Mouse (Mus musculus) cerebellum, postnatal 10 days (tissue): Measurements from ENCODE around the gene Gm17949.

Source experiments
- DNase-seq, 2 experiments: peaks; one replicate each; pipeline ENCODE4 v3.0.0; 2021; ENCODE audit warnings: mixed read lengths in 2 of 2

Gm17949 gene

GRCm38 (mm10) chr17:56990966-56991365, 20.3 kb upstream of the Gm17949 start:
- no peak for DNase-seq

GRCm38 (mm10) chr17:56995046-56995445, 16.2 kb upstream of the Gm17949 start:
- DNase-seq, result no peak

GRCm38 (mm10) chr17:56996506-56996905, 14.8 kb upstream of the Gm17949 start:
- DNase-seq, result no peak

GRCm38 (mm10) chr17:56997029-56997667, 14.1 kb upstream of the Gm17949 start, which contains the start of gene Alkbh7:
Gene Alkbh7 (plus strand): TSS chr17:56997339.
- peak; percentile 94 to 96 for DNase-seq

GRCm38 (mm10) chr17:56999414-56999813, 11.9 kb upstream of the Gm17949 start:
- DNase-seq, result no peak

- no peak for DNase-seq
These were observed 11.2 kb upstream of the Gm17949 start, which contains the start of gene Pspn for GRCm38 (mm10) chr17:56999968-57000609. Gene Pspn (minus strand): TSS chr17:57000018.

GRCm38 (mm10) chr17:57001228-57001627, 10.0 kb upstream of the Gm17949 start:
- no peak for DNase-seq

GRCm38 (mm10) chr17:57003994-57004393, 7.3 kb upstream of the Gm17949 start:
- no peak for DNase-seq

- peak; percentile 54 to 55 for DNase-seq
These were observed 3.9 kb upstream of the Gm17949 start for GRCm38 (mm10) chr17:57007137-57007905.

GRCm38 (mm10) chr17:57010911-57011235, 396 bp upstream of the Gm17949 start:
- DNase-seq, result no peak

GRCm38 (mm10) chr17:57012245-57012795, 1.1 kb downstream of the Gm17949 start:
- DNase-seq, result peak in 1 of 2 experiments; percentile 35

GRCm38 (mm10) chr17:57019693-57020092, 8.4 kb downstream of the Gm17949 start:
- DNase-seq, result no peak

- DNase-seq, result no peak
These were observed 9.7 kb downstream of the Gm17949 start for GRCm38 (mm10) chr17:57020960-57021359.

GRCm38 (mm10) chr17:57027471-57027870, 16.2 kb downstream of the Gm17949 start:
- DNase-seq, result no peak

- no peak for DNase-seq
These were observed 18.4 kb downstream of the Gm17949 start for GRCm38 (mm10) chr17:57029691-57030090.

GRCm38 (mm10) chr17:57030931-57031660, 19.8 kb downstream of the Gm17949 start, which contains the start of gene Khsrp:
Gene Khsrp (minus strand): TSS chr17:57031522.
- DNase-seq, result peak; percentile 82 to 98

GRCm38 (mm10) chr17:57031661-57032420, 20.6 kb downstream of the Gm17949 start:
- peak; percentile 99 to 100 for DNase-seq

GRCm38 (mm10) chr17:57032854-57033253, 21.6 kb downstream of the Gm17949 start:
- DNase-seq, result no peak

GRCm38 (mm10) chr17:57038978-57039377, 27.7 kb downstream of the Gm17949 start:
- no peak for DNase-seq

GRCm38 (mm10) chr17:57041554-57041953, 30.3 kb downstream of the Gm17949 start, which contains the start of gene Slc25a41:
Gene Slc25a41 (minus strand): TSS chr17:57041654.
- no peak for DNase-seq

- peak in 1 of 2 experiments; percentile 47 for DNase-seq
These were observed 36.1 kb downstream of the Gm17949 start for GRCm38 (mm10) chr17:57047406-57047805.

GRCm38 (mm10) chr17:57048816-57049215, 37.5 kb downstream of the Gm17949 start:
- no peak for DNase-seq
